Mouse (Mus musculus) lung, postnatal 0 days (tissue): ENCODE results near the gene Tmem51.

Source experiments
- CTCF ChIP-seq: IDR thresholded peaks from 2 replicates; pipeline ENCODE4 v1.5.1; 2016; ENCODE audit warnings: antibody characterized with exemption, mild to moderate bottlenecking
- EP300 ChIP-seq: IDR thresholded peaks from 2 replicates; pipeline ENCODE4 v1.6.1; 2016; ENCODE audit warnings: antibody characterized with exemption, mild to moderate bottlenecking, control low read depth

- no peak for TF ChIP-seq CTCF
- no peak for TF ChIP-seq EP300
These were observed 34.4 kb upstream of the Tmem51 start for GRCm38 (mm10) chr4:142118522-142118921.
